Mouse (Mus musculus) ES-Bruce4 (cell line): ENCODE results near the gene Gadd45b. TPM values are rescaled to one million over a fixed set of nuclear protein-coding genes. Genes with fewer than 3 reads are reported as not detected.
A peak's percentile ranks its signal among the peaks of the same experiment; 100 is the strongest.

Experiments
- H3K27ac ChIP-seq: 2 replicates; pipeline ENCODE4 v1.5.1; 2012; ENCODE audit warnings: low read length, inconsistent platforms; ENCODE audit not compliant: insufficient read depth
- H3K27me3 ChIP-seq: 2 replicates; pipeline ENCODE4 v1.6.1; 2012; ENCODE audit warnings: mild to moderate bottlenecking, low read length, inconsistent platforms; ENCODE audit not compliant: control insufficient read depth, poor library complexity, insufficient read depth, severe bottlenecking
- H3K36me3 ChIP-seq: 2 replicates; pipeline ENCODE4 v1.6.1; 2012; ENCODE audit warnings: inconsistent platforms, mild to moderate bottlenecking, low read length, moderate library complexity; ENCODE audit not compliant: control insufficient read depth, poor library complexity, insufficient read depth, severe bottlenecking
- H3K4me1 ChIP-seq: one replicate; pipeline ENCODE4 v1.8.1; 2011; ENCODE audit warnings: low read length; ENCODE audit not compliant: control insufficient read depth, insufficient read depth
- H3K4me3 ChIP-seq: 2 replicates; pipeline ENCODE4 v1.5.1; 2011; ENCODE audit warnings: low read depth, mild to moderate bottlenecking, low read length
- H3K9ac ChIP-seq: 2 replicates; pipeline ENCODE4 v1.6.1; 2012; ENCODE audit warnings: low read depth, mild to moderate bottlenecking, inconsistent platforms; ENCODE audit not compliant: poor library complexity, severe bottlenecking
- H3K9me3 ChIP-seq: replicated peaks from 2 replicates; pipeline ENCODE4 v1.6.1; 2012; ENCODE audit warnings: mild to moderate bottlenecking, low read length, inconsistent platforms; ENCODE audit not compliant: control insufficient read depth, poor library complexity, insufficient read depth, severe bottlenecking
- CTCF ChIP-seq: IDR thresholded peaks from one replicate; pipeline ENCODE4 v1.8.1; 2011; ENCODE audit warnings: low read depth, low read length
- EP300 ChIP-seq: IDR thresholded peaks from 2 replicates; pipeline ENCODE4 v1.6.1; 2011; ENCODE audit warnings: low read depth, low read length; ENCODE audit not compliant: insufficient read depth
- POLR2A ChIP-seq: IDR thresholded peaks from one replicate; pipeline ENCODE4 v1.8.1; 2011; ENCODE audit warnings: low read length; ENCODE audit not compliant: insufficient read depth
- polyA plus RNA-seq: library from polyadenylated mRNA; stranded (reverse); fragments of >200 nt; gene quantifications from 2 replicates; pipeline ENCODE4 v1.2.4, GENCODE M21; 2011; ENCODE audit warnings: low read depth; ENCODE audit not compliant: missing spikeins, insufficient read depth, insufficient read length

Gadd45b gene
- polyA plus RNA-seq, 1 experiment: 80.7 TPM

GRCm38 (mm10) chr10:80932700-80933420 lies 3.0 kb downstream of the Gadd45b start:
- no peak for TF ChIP-seq EP300
- TF ChIP-seq POLR2A: no peak
- Histone ChIP-seq H3K27me3 (no peaks in the 10 kb centered on the region), H3K9ac (peak overlapping the region; percentile 48; the same call in 1 of the 2 replicates), H3K36me3 (peaks cover 9% of the 10 kb centered on the region), H3K9me3 (no peaks in the 10 kb centered on the region), H3K27ac (no peak overlapping the region), H3K4me1 (peaks cover 11% of the 10 kb centered on the region), H3K4me3 (no peak overlapping the region; the same call in 1 of the 2 replicates)

- Histone ChIP-seq H3K27ac (no peak overlapping the region), H3K4me1 (peaks cover 13% of the 10 kb centered on the region), H3K36me3 (peaks cover 9% of the 10 kb centered on the region), H3K4me3 (peak overlapping the region; percentile 18; the same call in 1 of the 2 replicates), H3K27me3 (no peaks in the 10 kb centered on the region), H3K9ac (no peak overlapping the region), H3K9me3 (no peaks in the 10 kb centered on the region)
- TF ChIP-seq POLR2A (no peak), EP300 (no peak), CTCF (no peak)
Observed at GRCm38 (mm10) chr10:80933421-80933979, 3.6 kb downstream of the Gadd45b start.

- Histone ChIP-seq H3K27me3 (no peaks in the 10 kb centered on the region), H3K4me3 (no peak overlapping the region), H3K4me1 (peaks cover 18% of the 10 kb centered on the region), H3K9me3 (no peaks in the 10 kb centered on the region), H3K27ac (no peak overlapping the region), H3K36me3 (peaks cover 9% of the 10 kb centered on the region), H3K9ac (no peak overlapping the region)
- no peak for TF ChIP-seq POLR2A
- TF ChIP-seq CTCF: no peak
- no peak for TF ChIP-seq EP300
Observed at GRCm38 (mm10) chr10:80934136-80934985, 4.5 kb downstream of the Gadd45b start.

- H3K9me3 ChIP-seq: no peaks in the 10 kb centered on the region
- no peak overlapping the region for H3K9ac ChIP-seq
- H3K27ac ChIP-seq: no peak overlapping the region
- H3K27me3 ChIP-seq: no peaks in the 10 kb centered on the region
- H3K4me1 ChIP-seq: peaks cover 18% of the 10 kb centered on the region
- TF ChIP-seq POLR2A (no peak), CTCF (no peak), EP300 (no peak)
- no peak overlapping the region for H3K4me3 ChIP-seq
- peaks cover 9% of the 10 kb centered on the region for H3K36me3 ChIP-seq
Observed at GRCm38 (mm10) chr10:80935241-80935640, 5.4 kb downstream of the Gadd45b start.

- H3K9me3 ChIP-seq: no peaks in the 10 kb centered on the region
- H3K4me1 ChIP-seq: peaks cover 18% of the 10 kb centered on the region
- H3K9ac ChIP-seq: no peak overlapping the region
- H3K36me3 ChIP-seq: peaks cover 9% of the 10 kb centered on the region
- TF ChIP-seq POLR2A: no peak
- no peak for TF ChIP-seq EP300
- no peak for TF ChIP-seq CTCF
- peak overlapping the region; percentile 18 for H3K4me3 ChIP-seq
- no peaks in the 10 kb centered on the region for H3K27me3 ChIP-seq
- no peak overlapping the region for H3K27ac ChIP-seq
Observed at GRCm38 (mm10) chr10:80935698-80936097, 5.8 kb downstream of the Gadd45b start.
